Mouse (Mus musculus): ENCODE measurements at regions not wholly inside any gene's neighbourhood (a gene's known extent, or its start where the extent isn't known, plus 50 kb on each side); places are given as distances from the start of the nearest gene placed in this dataset.
"Not testable (repeated sequence)": the region's sequence is repeated elsewhere in the genome, so short reads cannot be mapped to it uniquely, and the experiment has no call there.

- no peaks in the 10 kb centered on the region for H3K36me3 ChIP-seq (ENCODE audit: insufficient read depth)
- H3K9me3 ChIP-seq (ENCODE audit: low read length): no peaks in the 10 kb centered on the region
- H3K4me1 ChIP-seq (ENCODE audit: insufficient read depth): no peaks in the 10 kb centered on the region
- DNase-seq: no peak
- H3K27me3 ChIP-seq (ENCODE audit: insufficient read depth, low read length): no peaks in the 10 kb centered on the region
- no peak overlapping the region for H3K9ac ChIP-seq
- no peak overlapping the region for H3K4me2 ChIP-seq (ENCODE audit: low read depth)
- TF ChIP-seq CTCF (IDR thresholded peaks at IDR 0.05; ENCODE audit: low read depth): no peak
- WGBS: 82% methylated on average over 3 of the region's 3 CpGs
- no peak overlapping the region for H3K4me3 ChIP-seq (ENCODE audit: low read depth, low read length)
- no peak for ATAC-seq
- H3K27ac ChIP-seq (ENCODE audit: low read depth, low read length): no peak overlapping the region
These were observed 223.6 kb downstream of the Tmem114 start for GRCm38 (mm10) chr16:8201306-8201705.

DNA sequence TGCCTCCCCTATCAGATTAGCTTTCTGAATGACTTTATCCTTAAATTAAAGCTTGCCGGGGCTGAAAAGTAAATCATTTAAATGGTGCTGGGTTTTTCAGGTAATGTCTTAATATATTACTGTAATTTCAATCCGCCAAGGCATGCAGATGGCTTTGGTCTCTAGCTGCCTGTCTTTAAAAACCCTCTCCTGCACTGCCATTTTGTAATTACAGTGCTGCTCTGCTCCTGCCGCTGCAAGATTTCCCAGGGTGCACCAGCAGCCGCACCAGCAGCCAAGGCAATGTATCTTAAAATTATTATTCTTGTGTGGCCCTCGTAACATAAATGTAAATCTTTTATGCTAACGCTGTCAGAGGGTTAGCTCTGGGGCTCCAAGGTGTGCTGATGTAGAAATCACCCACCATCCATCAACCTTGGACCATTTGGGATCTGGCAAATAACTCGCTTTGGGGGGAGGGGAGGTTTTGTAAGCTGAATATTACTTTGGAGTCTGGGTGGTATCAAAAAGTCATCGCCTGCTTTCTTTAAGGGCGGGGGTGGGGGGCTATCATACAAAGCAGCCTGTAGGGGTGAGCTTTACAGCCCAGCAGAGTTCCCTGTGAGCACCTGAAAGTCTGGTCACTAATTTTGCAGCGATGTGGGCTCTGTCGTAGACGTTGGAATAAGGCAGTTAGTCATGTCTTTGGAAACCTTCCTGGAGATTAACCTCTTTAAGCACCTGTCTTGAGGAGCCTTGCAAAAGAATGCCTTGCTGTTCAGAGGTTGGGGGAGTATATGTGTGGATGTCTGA is 226.0 kb downstream of the Tmem114 start:
- Histone ChIP-seq H3K9ac (no peak overlapping the region), H3K36me3 (ENCODE audit: insufficient read depth) (no peaks in the 10 kb centered on the region), H3K4me1 (ENCODE audit: insufficient read depth) (no peaks in the 10 kb centered on the region), H3K27me3 (ENCODE audit: insufficient read depth, low read length) (no peaks in the 10 kb centered on the region), H3K27ac (ENCODE audit: low read depth, low read length) (no peak overlapping the region), H3K4me2 (ENCODE audit: low read depth) (no peak overlapping the region), H3K4me3 (ENCODE audit: low read depth, low read length) (no peak overlapping the region), H3K9me3 (ENCODE audit: low read length) (no peaks in the 10 kb centered on the region)
- ATAC-seq (no peak), DNase-seq (no peak)
- no peak for TF ChIP-seq CTCF (IDR thresholded peaks at IDR 0.05; ENCODE audit: low read depth)
- WGBS: 75% methylated on average over 12 of the region's 12 CpGs

DNA sequence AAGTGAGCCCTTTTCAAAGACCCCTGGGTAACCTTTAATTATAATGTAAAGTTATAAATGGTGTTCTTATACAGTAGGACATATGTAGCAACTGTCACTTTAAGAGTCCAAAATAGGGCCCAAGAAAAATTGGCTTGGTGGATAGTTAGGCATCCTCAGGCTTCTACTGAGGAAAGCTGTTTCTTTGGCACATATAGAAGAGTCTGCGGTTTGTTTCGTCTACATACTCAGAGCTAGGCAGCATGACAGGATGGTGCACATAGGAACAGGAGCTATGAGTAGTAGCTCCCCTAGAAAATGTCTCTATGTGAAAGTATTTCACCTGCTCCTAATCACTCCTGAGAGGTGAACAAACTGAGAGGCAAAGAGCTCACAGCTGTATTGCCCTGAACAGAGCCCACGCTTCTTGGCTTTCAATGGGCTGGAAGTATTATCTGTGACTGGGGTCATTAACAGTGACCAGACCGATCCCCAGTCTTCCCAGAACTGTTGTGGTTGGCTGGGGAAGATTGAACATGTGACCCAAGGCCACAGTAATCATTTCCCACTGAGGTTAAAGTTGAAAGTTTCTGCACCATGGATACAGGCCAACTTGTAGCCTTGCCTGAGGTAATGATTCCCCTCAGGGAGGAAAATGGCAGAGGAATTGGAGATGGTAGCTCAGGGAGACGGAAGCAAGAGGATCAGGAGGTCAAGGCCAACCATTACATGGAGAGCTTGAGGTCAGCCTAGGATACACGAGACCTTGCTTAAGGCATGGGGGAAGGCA is 235.3 kb downstream of the Tmem114 start:
- Histone ChIP-seq H3K36me3 (ENCODE audit: insufficient read depth) (no peaks in the 10 kb centered on the region), H3K9ac (no peak overlapping the region), H3K4me3 (ENCODE audit: low read depth, low read length) (no peak overlapping the region), H3K9me3 (ENCODE audit: low read length) (no peaks in the 10 kb centered on the region), H3K27ac (ENCODE audit: low read depth, low read length) (no peak overlapping the region), H3K4me1 (ENCODE audit: insufficient read depth) (no peaks in the 10 kb centered on the region), H3K27me3 (ENCODE audit: insufficient read depth, low read length) (no peaks in the 10 kb centered on the region), H3K4me2 (ENCODE audit: low read depth) (no peak overlapping the region)
- DNase-seq (peak; percentile 27), ATAC-seq (peak; percentile 69)
- 76% methylated on average over 6 of the region's 6 CpGs for WGBS
- no peak for TF ChIP-seq CTCF (IDR thresholded peaks at IDR 0.05; ENCODE audit: low read depth)

- 53% methylated on average over 1 of the region's 1 CpGs for WGBS
- no peak overlapping the region for H3K9ac ChIP-seq
- no peak overlapping the region for H3K27ac ChIP-seq (ENCODE audit: low read depth, low read length)
- DNase-seq: no peak
- no peak overlapping the region for H3K4me2 ChIP-seq (ENCODE audit: low read depth)
- no peak for TF ChIP-seq CTCF (IDR thresholded peaks at IDR 0.05; ENCODE audit: low read depth)
- H3K9me3 ChIP-seq (ENCODE audit: low read length): no peaks in the 10 kb centered on the region
- ATAC-seq: no peak
- no peaks in the 10 kb centered on the region for H3K4me1 ChIP-seq (ENCODE audit: insufficient read depth)
- no peaks in the 10 kb centered on the region for H3K36me3 ChIP-seq (ENCODE audit: insufficient read depth)
- H3K4me3 ChIP-seq (ENCODE audit: low read depth, low read length): no peak overlapping the region
- no peaks in the 10 kb centered on the region for H3K27me3 ChIP-seq (ENCODE audit: insufficient read depth, low read length)
These were observed 235.9 kb downstream of the Tmem114 start for GRCm38 (mm10) chr16:8189071-8189470.

DNA sequence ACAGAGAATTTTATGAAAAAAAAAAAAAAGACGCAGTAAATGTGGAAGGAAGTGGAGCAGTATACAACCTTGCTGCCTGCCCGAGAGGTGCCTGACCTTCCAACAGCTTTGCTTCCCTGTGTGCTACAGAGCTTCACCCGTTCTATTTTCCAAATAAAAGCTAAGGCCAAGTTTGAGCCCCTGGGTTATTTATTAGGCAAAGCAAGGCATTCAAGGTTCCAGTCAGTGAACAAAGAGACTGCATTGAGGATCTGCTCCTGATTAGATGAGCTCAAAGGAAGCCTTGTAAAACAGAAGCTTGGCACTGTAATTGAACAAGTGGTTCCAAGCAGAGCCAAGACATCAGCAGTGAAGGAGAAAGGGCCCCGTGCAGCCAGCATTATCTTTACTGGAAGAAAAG is 236.4 kb downstream of the Tmem114 start:
- Histone ChIP-seq H3K4me3 (ENCODE audit: low read depth, low read length) (no peak overlapping the region), H3K27me3 (ENCODE audit: insufficient read depth, low read length) (no peaks in the 10 kb centered on the region), H3K36me3 (ENCODE audit: insufficient read depth) (no peaks in the 10 kb centered on the region), H3K9ac (no peak overlapping the region), H3K4me2 (ENCODE audit: low read depth) (no peak overlapping the region), H3K4me1 (ENCODE audit: insufficient read depth) (no peaks in the 10 kb centered on the region), H3K27ac (ENCODE audit: low read depth, low read length) (no peak overlapping the region), H3K9me3 (ENCODE audit: low read length) (no peaks in the 10 kb centered on the region)
- WGBS: 13% methylated on average over 4 of the region's 4 CpGs
- no peak for ATAC-seq
- no peak for TF ChIP-seq CTCF (IDR thresholded peaks at IDR 0.05; ENCODE audit: low read depth)
- peak; percentile 25 for DNase-seq

GRCm38 (mm10) chr16:8184781-8185180 is 240.2 kb downstream of the Tmem114 start:
- no peaks in the 10 kb centered on the region for H3K27me3 ChIP-seq (ENCODE audit: insufficient read depth, low read length)
- no peak overlapping the region for H3K27ac ChIP-seq (ENCODE audit: low read depth, low read length)
- H3K36me3 ChIP-seq (ENCODE audit: insufficient read depth): no peaks in the 10 kb centered on the region
- TF ChIP-seq CTCF (IDR thresholded peaks at IDR 0.05; ENCODE audit: low read depth): no peak
- no peak for DNase-seq
- no peaks in the 10 kb centered on the region for H3K9me3 ChIP-seq (ENCODE audit: low read length)
- no peak for ATAC-seq
- H3K4me1 ChIP-seq (ENCODE audit: insufficient read depth): no peaks in the 10 kb centered on the region
- no peak overlapping the region for H3K4me2 ChIP-seq (ENCODE audit: low read depth)
- WGBS: 67% methylated on average over 6 of the region's 6 CpGs
- no peak overlapping the region for H3K9ac ChIP-seq
- no peak overlapping the region for H3K4me3 ChIP-seq (ENCODE audit: low read depth, low read length)

DNA sequence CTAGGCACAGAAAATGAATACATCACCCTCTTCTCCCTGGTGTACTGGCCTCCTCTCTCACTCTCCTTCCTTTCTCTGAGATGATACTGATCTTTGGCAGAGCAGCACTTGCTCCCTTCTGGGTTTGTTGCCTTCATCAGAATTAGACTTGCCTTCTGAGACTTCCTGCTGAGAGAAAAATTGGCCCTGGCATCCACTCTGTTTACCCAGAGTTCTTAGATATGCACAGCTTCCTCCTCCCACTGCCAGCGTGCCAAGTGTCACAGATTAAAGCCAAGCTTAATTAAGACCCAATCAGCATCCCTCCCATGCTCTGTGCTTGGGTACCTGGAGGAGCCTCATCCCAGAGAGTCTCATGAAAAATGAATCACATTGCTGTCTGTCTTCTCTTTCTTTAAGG is 246.0 kb downstream of the Tmem114 start:
- H3K4me3 ChIP-seq (ENCODE audit: low read depth, low read length): no peak overlapping the region
- no peak overlapping the region for H3K27ac ChIP-seq (ENCODE audit: low read depth, low read length)
- 18% methylated on average over 1 of the region's 1 CpGs for WGBS
- ATAC-seq (peak; percentile 45; the same call in 1 of the 2 replicates), DNase-seq (peak; percentile 42)
- no peaks in the 10 kb centered on the region for H3K9me3 ChIP-seq (ENCODE audit: low read length)
- H3K4me2 ChIP-seq (ENCODE audit: low read depth): no peak overlapping the region
- H3K4me1 ChIP-seq (ENCODE audit: insufficient read depth): no peaks in the 10 kb centered on the region
- H3K36me3 ChIP-seq (ENCODE audit: insufficient read depth): no peaks in the 10 kb centered on the region
- no peaks in the 10 kb centered on the region for H3K27me3 ChIP-seq (ENCODE audit: insufficient read depth, low read length)
- no peak overlapping the region for H3K9ac ChIP-seq
- TF ChIP-seq CTCF (IDR thresholded peaks at IDR 0.05; ENCODE audit: low read depth): no peak

DNA sequence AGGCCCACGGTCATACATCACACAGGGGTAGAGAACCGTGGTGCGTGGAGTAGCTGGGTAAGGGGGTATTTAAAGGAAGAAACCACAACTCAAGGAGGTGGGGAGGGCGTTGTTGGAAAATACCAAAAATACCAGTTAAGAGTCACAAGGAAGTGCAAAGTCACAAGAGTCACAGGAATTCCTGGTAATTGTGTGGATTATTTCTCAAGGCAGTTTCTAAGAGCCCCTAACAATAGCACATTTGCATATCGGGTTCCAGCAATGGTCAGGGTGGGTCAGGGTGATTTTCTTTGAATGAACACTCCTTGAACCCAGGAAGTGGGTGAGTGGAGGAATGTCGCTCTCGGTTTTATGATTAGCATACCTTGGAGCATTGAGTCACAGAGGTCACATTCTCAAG is 247.7 kb downstream of the Tmem114 start:
- not testable (repeated sequence) for H3K27me3 ChIP-seq (ENCODE audit: insufficient read depth, low read length); ATAC-seq; H3K27ac ChIP-seq (ENCODE audit: low read depth, low read length); H3K9me3 ChIP-seq (ENCODE audit: low read length); H3K4me3 ChIP-seq (ENCODE audit: low read depth, low read length); H3K9ac ChIP-seq; H3K36me3 ChIP-seq (ENCODE audit: insufficient read depth); DNase-seq; H3K4me1 ChIP-seq (ENCODE audit: insufficient read depth); H3K4me2 ChIP-seq (ENCODE audit: low read depth)
- 93% methylated on average over 7 of the region's 7 CpGs for WGBS

Data from forebrain, postnatal 0 days (tissue).